Comparison of ENCODE assay signal across 10 mouse cellular contexts in genomic region chr11:55164723-55165122, GRCm38 (mm10). TPM values are rescaled to one million over a fixed set of nuclear protein-coding genes. Genes with fewer than 3 reads are reported as not detected.
A peak's percentile ranks its signal among the peaks of the same experiment; 100 is the strongest.
DNase-seq lines count a peak whose midpoint lies in the region; ATAC-seq lines count a peak whose summit lies in the region.
"Had no signal": no experiment of that assay in that cellular context is flagged by ENCODE, and none has a peak within 500 bp of the region (broad histone marks: within the 10 kb centered on the region; RNA-seq: fewer than 3 reads in every experiment).

No protein-coding gene starts in this region.

- H3K4me3 ChIP-seq in liver, embryonic 13.5 days (replicated peaks): no peak overlapping the region
- H3K4me3 ChIP-seq: embryonic facial prominence, embryonic 15.5 days had no signal

- no peaks in the 10 kb centered on the region for H3K36me3 ChIP-seq in liver, embryonic 13.5 days
- H3K36me3 ChIP-seq: embryonic facial prominence, embryonic 15.5 days had no signal

- H3K27ac ChIP-seq in liver, embryonic 13.5 days: no peak overlapping the region
- H3K27ac ChIP-seq: embryonic facial prominence, embryonic 15.5 days had no signal

- no peaks in the 10 kb centered on the region for H3K27me3 ChIP-seq in liver, embryonic 13.5 days
- H3K27me3 ChIP-seq: embryonic facial prominence, embryonic 15.5 days had no signal

- intact Hi-C loops in heart, postnatal 10 days (cut with DNase I): no loop called here

- 35% methylated on average over 3 of the region's 3 CpGs for WGBS in liver, embryonic 13.5 days (ENCODE audit: insufficient replicate concordance)

- H3K4me2 ChIP-seq in liver, embryonic 13.5 days: no peak overlapping the region
- H3K4me2 ChIP-seq: embryonic facial prominence, embryonic 15.5 days had no signal

- no peak overlapping the region for H3K9ac ChIP-seq in liver, embryonic 13.5 days
- H3K9ac ChIP-seq: embryonic facial prominence, embryonic 15.5 days had no signal

- peak; percentile 42 to 68 for DNase-seq in heart, postnatal 10 days
- no peak for DNase-seq in heart, adult 9 months (ENCODE audit: low spot score in 2 of 2)
- peak; percentile 49 to 67 for DNase-seq in CD8-positive naive resting alpha-beta T cell, adult 2 months (ENCODE audit: low read depth in 2 of 2, low spot score in 2 of 2)
- DNase-seq in adrenal gland, postnatal 10 days: peak; percentile 71
- DNase-seq in frontal cortex, adult 2 months (ENCODE audit: extremely low spot score in 1 of 2, low spot score in 1 of 2): peak; percentile 34 to 72
- peak; percentile 12 for DNase-seq in liver, embryonic 13.5 days
- DNase-seq in right cerebral cortex, postnatal 4 days: peak; percentile 7

- no peak for ATAC-seq in liver, embryonic 13.5 days (ENCODE audit: low read depth)
- no peak for ATAC-seq in erythroblast, adult 5-6 weeks (replicated peaks; ENCODE audit: low FRiP score, poor library complexity, severe bottlenecking)

- no peaks in the 10 kb centered on the region for H3K4me1 ChIP-seq in liver, embryonic 13.5 days (replicated peaks)
- H3K4me1 ChIP-seq: embryonic facial prominence, embryonic 15.5 days had no signal

- H3K9me3 ChIP-seq in liver, embryonic 13.5 days (replicated peaks): no peaks in the 10 kb centered on the region
- H3K9me3 ChIP-seq: embryonic facial prominence, embryonic 15.5 days had no signal

RNA-seq across cellular contexts. Expression of gene Slc36a3, which starts 13.2 kb away (rescaled TPM):
- not detected for total RNA-seq in heart, postnatal 10 days (2021)
- not detected for total RNA-seq in adrenal gland, postnatal 10 days (2021)
- polyA plus RNA-seq in frontal cortex, adult 2 months (2012; rRNA removed): not detected in 2 replicates
- polyA plus RNA-seq in liver, embryonic 13.5 days (2015; fragmentation: Nextera tagmentation; extraction: Ambion mirVana): not detected in 2 replicates
- total RNA-seq in erythroblast, adult 5-6 weeks (2015; ENCODE audit: low replicate concordance): not detected in 2 replicates
- total RNA-seq in erythroblast, adult 5-6 weeks (2017; ENCODE audit: low replicate concordance): not detected in 2 replicates
- polyA plus RNA-seq: embryonic facial prominence, embryonic 15.5 days; liver, embryonic 16.5 days had no signal

RNA-seq across cellular contexts. Expression of gene Slc36a2, which starts 20.2 kb away (rescaled TPM):
- total RNA-seq in heart, postnatal 10 days (2021): 10 to 100 TPM in 1 of 2 experiments, 1 to 10 TPM in 1; 9.4 to 24.0 TPM
- 100 to 1,000 TPM; 213 to 290 TPM for total RNA-seq in adrenal gland, postnatal 10 days (2021)
- polyA plus RNA-seq in frontal cortex, adult 2 months (2012; rRNA removed): 2.0 and 2.5 TPM in 2 replicates
- 9.2 and 10.0 TPM in 2 replicates for polyA plus RNA-seq in liver, embryonic 13.5 days (2015; fragmentation: Nextera tagmentation; extraction: Ambion mirVana)
- total RNA-seq in erythroblast, adult 5-6 weeks (2015; ENCODE audit: low replicate concordance): not detected in 2 replicates
- 0.34 TPM in 1 of 2 replicates, not detected in the other for total RNA-seq in erythroblast, adult 5-6 weeks (2017; ENCODE audit: low replicate concordance)

RNA-seq across cellular contexts. Expression of gene Slc36a1, which starts 39.4 kb away (rescaled TPM):
- total RNA-seq in heart, postnatal 10 days (2021): 10 to 100 TPM; 11.4 to 12.9 TPM
- total RNA-seq in adrenal gland, postnatal 10 days (2021): 10 to 100 TPM; 24.5 to 26.9 TPM
- polyA plus RNA-seq in frontal cortex, adult 2 months (2012; rRNA removed): 33.7 and 34.5 TPM in 2 replicates
- polyA plus RNA-seq in liver, embryonic 13.5 days (2015; fragmentation: Nextera tagmentation; extraction: Ambion mirVana): 1.4 and 1.8 TPM in 2 replicates
- total RNA-seq in erythroblast, adult 5-6 weeks (2015; ENCODE audit: low replicate concordance): 2.5 and 4.6 TPM in 2 replicates
- total RNA-seq in erythroblast, adult 5-6 weeks (2017; ENCODE audit: low replicate concordance): 1.7 and 1.8 TPM in 2 replicates

Comparison
In these comparisons a context has a peak if more than half of its experiments do, and no peak if none do; other contexts are left out.
1. DNase-seq: peak in heart, postnatal 10 days (2 of 2), CD8-positive naive resting alpha-beta T cell, adult 2 months (2 of 2), adrenal gland, postnatal 10 days (single experiment), frontal cortex, adult 2 months (2 of 2), liver, embryonic 13.5 days (single experiment) and right cerebral cortex, postnatal 4 days (single experiment); none in heart, adult 9 months (0 of 2).
2. RNA of gene Slc36a2, which starts 20.2 kb away (total RNA-seq): 213 to 290 TPM in adrenal gland, postnatal 10 days; 9.4 to 24.0 TPM in heart, postnatal 10 days and 0.34 TPM in erythroblast, adult 5-6 weeks; every median in the first group is over 4 times any median in the second.